Mouse (Mus musculus): ENCODE results near the gene Sobp.

DNA sequence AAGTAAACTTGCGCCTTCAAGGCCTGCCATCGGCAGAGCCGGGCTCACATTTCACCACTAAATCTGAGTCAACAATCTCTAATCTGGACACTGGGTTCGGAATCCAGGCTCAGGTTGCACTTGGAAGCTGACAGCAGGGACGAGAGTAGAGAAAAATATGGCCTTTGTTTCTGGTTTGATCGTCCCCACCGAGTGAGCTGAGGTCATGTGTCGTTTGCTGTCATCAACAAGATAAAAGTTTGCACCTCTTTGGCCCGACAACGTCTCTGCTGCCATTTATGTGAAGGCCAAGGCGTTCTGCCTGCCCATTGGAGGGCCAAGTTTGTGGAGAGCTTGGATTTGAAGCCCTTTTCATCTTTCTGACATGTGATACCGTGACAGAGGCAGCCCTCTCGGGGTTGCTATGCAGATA, 178.8 kb downstream of the Sobp start:
- no peak for TF ChIP-seq POLR2A (IDR thresholded peaks at IDR 0.05; ENCODE audit: control insufficient read depth, low read depth, low read length)
- TF ChIP-seq CTCF (IDR thresholded peaks at IDR 0.05; ENCODE audit: control insufficient read depth, insufficient read depth, insufficient replicate concordance, low read depth, low read length): no peak

Data from testis, adult 2 months (tissue).